Mouse (Mus musculus) heart, adult 2 months (tissue): Measurements from ENCODE around the gene Ly6g6c.

Experiments used
- CTCF ChIP-seq: fragments of 200-600 bp; IDR thresholded peaks from 2 replicates; pipeline ENCODE4 v1.8.1; 2022; ENCODE audit warnings: antibody characterized with exemption, mild to moderate bottlenecking, moderate library complexity
- EP300 ChIP-seq: fragments of 200-500 bp; IDR thresholded peaks from 2 replicates; pipeline ENCODE4 v1.6.1; 2011; ENCODE audit warnings: low read depth, low read length, control low read depth; ENCODE audit not compliant: insufficient read depth
- POLR2A ChIP-seq: fragments of 200-500 bp; IDR thresholded peaks from 2 replicates; pipeline ENCODE4 v1.6.1; 2011; ENCODE audit warnings: mild to moderate bottlenecking, low read depth, low read length, control low read depth; ENCODE audit not compliant: insufficient read depth

- no peak for TF ChIP-seq POLR2A
- no peak for TF ChIP-seq CTCF
- no peak for TF ChIP-seq EP300
These were observed 17.5 kb upstream of the Ly6g6c start for GRCm38 (mm10) chr17:35047688-35048087.
